8 mouse cellular contexts compared by ENCODE assay signal in genomic region chr10:118870201-118870980, GRCm38 (mm10). TPM values are rescaled to one million over a fixed set of nuclear protein-coding genes. Genes with fewer than 3 reads are reported as not detected.
DNase-seq lines count a peak whose midpoint lies in the region; ATAC-seq lines count a peak whose summit lies in the region.

Gene Dyrk2 (minus strand): TSS chr10:118870209.

- H3K4me1 ChIP-seq in hindbrain, embryonic 13.5 days (replicated peaks), result peaks cover 29% of the 10 kb centered on the region

- 0 out of 2 replicates have a peak, but pooled peaks cover under 1% of the 10 kb centered on the region for H3K36me3 ChIP-seq in hindbrain, embryonic 13.5 days

- ATAC-seq in hindbrain, embryonic 13.5 days (ENCODE audit: low FRiP score), result peak; percentile 5; the same call in 1 of the 2 replicates

- WGBS in hindbrain, embryonic 13.5 days, result 3% methylated on average over 16 of the region's 16 CpGs

- peak within 1 kb of the TSS; percentile 94 for H3K4me2 ChIP-seq in hindbrain, embryonic 13.5 days

- no peaks in the 10 kb centered on the region for H3K9me3 ChIP-seq in hindbrain, embryonic 13.5 days

- peak; percentile 56 for DNase-seq in right cerebral cortex, postnatal 4 days
- DNase-seq in right cerebral cortex, adult 2 months (ENCODE audit: low spot score in 2 of 2), result no peak
- DNase-seq in cerebellum, adult 18-20 months, result peak; percentile 11 to 30
- DNase-seq in gastrocnemius, adult 18-20 months (ENCODE audit: low spot score), result peak; percentile 43
- DNase-seq in left cerebral cortex, postnatal 25 days (ENCODE audit: low spot score in 2 of 2), result no peak
- peak; percentile 69 for DNase-seq in mesoderm, embryonic 11.5 days (ENCODE audit: low read depth, low spot score)
- DNase-seq in spleen, postnatal 10 days (ENCODE audit: low spot score in 2 of 2), result no peak

- intact Hi-C loops in left cerebral cortex, postnatal 25 days (cut with DNase I), result no loop called here

- no peaks in the 10 kb centered on the region for H3K27me3 ChIP-seq in hindbrain, embryonic 13.5 days

- H3K9ac ChIP-seq in hindbrain, embryonic 13.5 days, result peak within 1 kb of the TSS; percentile 80

- H3K27ac ChIP-seq in hindbrain, embryonic 13.5 days, result peak within 1 kb of the TSS; percentile 98

- peak within 1 kb of the TSS; percentile 88 for H3K4me3 ChIP-seq in hindbrain, embryonic 13.5 days

RNA-seq across cellular contexts. Expression of gene Dyrk2, which starts in this region (rescaled TPM):
- total RNA-seq in gastrocnemius, adult 18-20 months (2021), result 10 to 100 TPM; 63.8 to 88.7 TPM
- 9.5 and 10.0 TPM in 2 replicates for polyA plus RNA-seq in hindbrain, embryonic 13.5 days (2015; fragmentation: Nextera tagmentation; extraction: Ambion mirVana)
- total RNA-seq in left cerebral cortex, postnatal 25 days (2021), result 10 to 100 TPM; 51.0 to 55.5 TPM

Comparison
In these comparisons a context has a peak if more than half of its experiments do, and no peak if none do; other contexts are left out.
1. DNase-seq: peak in right cerebral cortex, postnatal 4 days (single experiment), cerebellum, adult 18-20 months (2 of 2), gastrocnemius, adult 18-20 months (single experiment) and mesoderm, embryonic 11.5 days (single experiment); none in right cerebral cortex, adult 2 months (0 of 2), left cerebral cortex, postnatal 25 days (0 of 2) and spleen, postnatal 10 days (0 of 2).